Mouse (Mus musculus): ENCODE data around the gene Hoxc4. TPM values are rescaled to one million over a fixed set of nuclear protein-coding genes. Genes with fewer than 3 reads are reported as not detected.

Gene Hoxc4
- polyA plus RNA-seq, 1 experiment, result 0.13 TPM

DNA sequence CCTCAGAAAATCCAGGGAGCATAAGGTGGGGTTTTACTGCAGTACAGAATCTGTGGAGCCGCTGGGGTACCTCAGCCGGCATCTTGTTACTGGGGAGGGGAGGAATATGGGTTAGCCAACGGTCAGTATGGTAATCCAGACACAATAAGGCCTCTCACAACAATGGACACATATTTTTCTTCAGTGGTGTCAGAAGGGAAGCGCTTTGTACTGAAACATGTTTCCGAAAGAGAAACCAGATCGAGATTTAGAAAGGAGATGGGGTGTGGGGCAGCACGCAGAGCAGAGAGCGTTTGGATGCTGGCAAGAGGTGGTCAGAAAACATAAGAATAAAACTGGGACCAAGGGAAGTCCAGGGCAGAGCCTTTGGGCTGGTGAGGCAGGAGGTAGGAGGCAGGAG lies 11.4 kb downstream of the Hoxc4 start:
- no peak overlapping the region for H3K4me3 ChIP-seq (ENCODE audit: extremely low read depth, insufficient read depth, insufficient read length)

DNA sequence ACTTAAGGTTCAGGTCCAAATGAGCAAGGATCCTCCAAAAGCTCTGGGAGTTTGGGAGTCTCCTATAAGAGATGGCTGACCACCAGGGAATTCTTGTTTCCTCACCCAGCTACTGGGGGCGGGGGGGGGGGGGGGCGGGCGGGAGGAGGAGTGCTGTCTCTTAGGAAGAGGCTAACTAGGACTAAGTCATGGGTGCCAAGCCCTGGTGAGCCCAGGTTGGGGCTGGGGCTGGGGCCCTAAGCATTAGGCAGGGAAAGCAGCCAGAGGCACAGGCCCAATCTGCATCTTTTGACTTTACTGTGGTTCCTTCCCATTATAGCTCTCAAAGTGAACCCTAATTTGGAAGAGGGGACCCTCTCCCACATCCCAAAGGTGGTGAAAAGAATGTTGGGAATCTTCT lies 13.4 kb downstream of the Hoxc4 start:
- H3K27me3 ChIP-seq (ENCODE audit: control insufficient read depth, insufficient read depth, low read length), result peaks cover 22% of the 10 kb centered on the region
- DNase-seq (ENCODE audit: low read depth in 1 of 2, low spot score in 2 of 2), result no peak
- H3K27ac ChIP-seq (ENCODE audit: insufficient read depth, low read length), result no peak overlapping the region
- no peaks in the 10 kb centered on the region; the same call in none of the 2 replicates for H3K4me1 ChIP-seq (ENCODE audit: control insufficient read depth, insufficient read depth, insufficient read length)
- no peak overlapping the region for H3K4me3 ChIP-seq (ENCODE audit: extremely low read depth, insufficient read depth, insufficient read length)
- H3K36me3 ChIP-seq (ENCODE audit: control insufficient read depth, insufficient read depth, low read length), result no peaks in the 10 kb centered on the region
- TF ChIP-seq POLR2A (IDR thresholded peaks at IDR 0.05; ENCODE audit: low read depth, low read length) (no peak), CTCF (IDR thresholded peaks at IDR 0.05; ENCODE audit: extremely low read depth, insufficient read depth, insufficient read length, insufficient replicate concordance) (no peak)
- WGBS, result 8% methylated on average over 2 of the region's 3 CpGs

More for the DNA sequence above, 11.4 kb downstream of the Hoxc4 start:
- no peak for TF ChIP-seq CTCF (IDR thresholded peaks at IDR 0.05; ENCODE audit: extremely low read depth, insufficient read depth, insufficient read length, insufficient replicate concordance)
- TF ChIP-seq POLR2A (IDR thresholded peaks at IDR 0.05; ENCODE audit: low read depth, low read length), result no peak
- Histone ChIP-seq H3K27me3 (ENCODE audit: control insufficient read depth, insufficient read depth, low read length) (peaks cover 27% of the 10 kb centered on the region), H3K36me3 (ENCODE audit: control insufficient read depth, insufficient read depth, low read length) (no peaks in the 10 kb centered on the region), H3K4me1 (ENCODE audit: control insufficient read depth, insufficient read depth, insufficient read length) (no peaks in the 10 kb centered on the region; the same call in none of the 2 replicates), H3K27ac (ENCODE audit: insufficient read depth, low read length) (no peak overlapping the region)
- 19% methylated on average over 8 of the region's 8 CpGs for WGBS
- no peak for DNase-seq (ENCODE audit: low read depth in 1 of 2, low spot score in 2 of 2)

DNA sequence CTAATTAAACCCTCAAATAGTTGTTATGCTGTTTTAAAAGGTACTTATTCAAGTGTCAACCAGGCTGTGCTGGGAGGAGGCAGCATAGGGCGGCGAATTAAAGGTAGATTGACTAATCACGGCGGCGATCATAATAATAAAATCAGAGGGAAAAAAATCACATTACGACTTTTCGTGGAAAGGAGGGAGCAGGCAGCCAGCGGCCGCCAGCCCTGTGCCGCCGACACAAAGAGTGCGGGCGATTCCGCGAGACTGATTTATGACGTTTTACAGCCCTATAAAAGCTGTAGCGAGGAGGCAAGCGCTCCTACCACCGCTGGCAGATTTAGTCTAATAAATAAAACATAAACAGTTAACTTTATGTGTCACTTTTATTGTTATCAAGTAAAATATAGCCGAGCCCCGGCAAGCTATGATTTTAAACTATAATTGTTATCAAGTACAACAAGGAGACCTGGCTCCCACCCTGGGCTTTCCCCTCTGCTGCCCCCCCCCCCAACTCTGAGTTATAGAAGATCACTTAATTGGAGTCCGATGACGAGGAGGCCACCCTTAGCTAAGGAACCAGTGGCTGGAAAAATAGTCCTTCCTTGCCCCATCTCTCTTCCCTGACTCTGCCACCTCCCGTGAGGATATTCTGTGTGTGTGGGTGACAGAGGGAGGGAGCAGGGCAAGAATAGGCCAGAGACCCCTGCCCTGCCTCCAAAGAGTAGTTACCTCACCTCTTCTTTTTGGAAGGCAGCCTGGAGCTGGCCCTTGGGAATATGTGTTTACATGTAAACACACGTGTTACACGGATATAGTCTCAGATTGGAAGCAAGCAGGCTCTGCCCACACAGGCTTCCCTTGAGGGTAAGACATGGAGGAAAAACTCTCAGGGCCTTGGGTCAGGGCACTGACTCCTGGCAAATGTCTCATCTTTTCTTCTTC lies 14.2 kb downstream of the Hoxc4 start:
- 4% methylated on average over 26 of the region's 26 CpGs for WGBS
- H3K4me1 ChIP-seq (ENCODE audit: control insufficient read depth, insufficient read depth, insufficient read length), result no peaks in the 10 kb centered on the region; the same call in none of the 2 replicates
- H3K27me3 ChIP-seq (ENCODE audit: control insufficient read depth, insufficient read depth, low read length), result peaks cover 20% of the 10 kb centered on the region
- H3K27ac ChIP-seq (ENCODE audit: insufficient read depth, low read length), result no peak overlapping the region
- H3K36me3 ChIP-seq (ENCODE audit: control insufficient read depth, insufficient read depth, low read length), result no peaks in the 10 kb centered on the region
- no peak for TF ChIP-seq POLR2A (IDR thresholded peaks at IDR 0.05; ENCODE audit: low read depth, low read length)
- no peak for TF ChIP-seq CTCF (IDR thresholded peaks at IDR 0.05; ENCODE audit: extremely low read depth, insufficient read depth, insufficient read length, insufficient replicate concordance)
- DNase-seq (ENCODE audit: low read depth in 1 of 2, low spot score in 2 of 2), result no peak
- H3K4me3 ChIP-seq (ENCODE audit: extremely low read depth, insufficient read depth, insufficient read length), result no peak overlapping the region

DNA sequence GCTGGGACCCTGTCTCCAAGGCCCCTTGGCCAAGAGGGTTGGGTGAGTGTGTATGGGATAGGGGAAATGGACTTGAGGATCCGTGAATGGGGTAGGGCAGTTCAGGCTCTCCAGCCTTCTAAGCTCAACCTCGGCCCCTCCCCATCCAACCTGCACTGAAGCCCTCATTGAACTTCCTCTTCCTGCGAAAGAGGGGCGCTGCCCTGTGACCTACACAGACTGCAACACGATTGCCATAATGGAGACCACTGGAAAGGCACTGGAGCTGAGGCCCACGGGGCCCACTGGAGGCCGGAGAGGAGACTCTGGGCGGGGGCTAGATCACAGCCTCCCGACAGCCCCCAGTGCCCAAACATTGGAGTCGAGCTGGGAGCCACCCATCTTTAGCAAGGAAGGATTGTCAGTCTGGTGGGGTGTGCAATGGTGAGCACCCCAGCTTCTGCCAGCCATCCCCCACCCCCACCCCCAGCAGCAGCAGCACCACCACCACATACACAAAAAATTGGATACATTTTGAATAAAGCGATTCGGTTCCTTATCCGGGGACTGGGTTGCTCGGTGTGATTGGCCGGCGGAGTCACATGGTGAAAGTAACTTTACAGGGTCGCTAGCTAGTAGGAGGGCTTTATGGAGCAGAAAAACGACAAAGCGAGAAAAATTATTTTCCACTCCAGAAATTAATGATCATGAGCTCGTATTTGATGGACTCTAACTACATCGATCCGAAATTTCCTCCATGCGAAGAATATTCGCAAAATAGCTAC lies 15.5 kb downstream of the Hoxc4 start:
- H3K27me3 ChIP-seq (ENCODE audit: control insufficient read depth, insufficient read depth, low read length), result peaks cover 20% of the 10 kb centered on the region
- H3K4me1 ChIP-seq (ENCODE audit: control insufficient read depth, insufficient read depth, insufficient read length), result no peaks in the 10 kb centered on the region; the same call in none of the 2 replicates
- TF ChIP-seq POLR2A (IDR thresholded peaks at IDR 0.05; ENCODE audit: low read depth, low read length) (no peak), CTCF (IDR thresholded peaks at IDR 0.05; ENCODE audit: extremely low read depth, insufficient read depth, insufficient read length, insufficient replicate concordance) (no peak)
- no peaks in the 10 kb centered on the region for H3K36me3 ChIP-seq (ENCODE audit: control insufficient read depth, insufficient read depth, low read length)
- WGBS, result 5% methylated on average over 24 of the region's 24 CpGs
- no peak overlapping the region for H3K4me3 ChIP-seq (ENCODE audit: extremely low read depth, insufficient read depth, insufficient read length)
- no peak for DNase-seq (ENCODE audit: low read depth in 1 of 2, low spot score in 2 of 2)
- no peak overlapping the region for H3K27ac ChIP-seq (ENCODE audit: insufficient read depth, low read length)

DNA sequence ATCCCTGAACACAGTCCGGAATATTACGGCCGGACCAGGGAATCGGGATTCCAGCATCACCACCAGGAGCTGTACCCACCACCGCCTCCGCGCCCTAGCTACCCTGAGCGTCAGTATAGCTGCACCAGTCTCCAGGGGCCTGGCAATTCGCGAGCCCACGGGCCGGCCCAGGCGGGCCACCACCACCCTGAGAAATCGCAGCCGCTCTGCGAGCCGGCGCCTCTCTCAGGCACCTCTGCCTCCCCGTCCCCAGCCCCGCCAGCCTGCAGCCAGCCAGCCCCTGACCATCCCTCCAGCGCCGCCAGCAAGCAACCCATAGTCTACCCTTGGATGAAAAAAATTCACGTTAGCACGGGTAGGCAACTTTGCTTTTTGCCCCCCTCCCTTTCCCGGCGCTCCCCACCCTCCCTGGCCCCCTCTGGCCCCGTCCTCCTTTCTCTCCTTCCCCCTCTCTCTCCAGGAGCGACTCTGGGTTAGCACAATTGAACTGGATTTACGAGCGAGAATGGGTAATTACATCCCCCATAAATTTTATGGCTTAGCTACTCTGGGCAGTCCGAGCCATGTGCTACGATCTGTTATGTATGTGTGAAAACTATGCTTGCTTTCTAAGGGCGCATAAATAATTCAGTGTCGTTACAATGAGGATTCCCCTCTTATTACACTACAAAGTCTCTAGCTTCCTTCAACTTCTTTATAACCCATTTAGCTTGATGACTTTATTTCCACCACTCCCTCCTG lies 16.2 kb downstream of the Hoxc4 start:
- Histone ChIP-seq H3K4me3 (ENCODE audit: extremely low read depth, insufficient read depth, insufficient read length) (no peak overlapping the region), H3K4me1 (ENCODE audit: control insufficient read depth, insufficient read depth, insufficient read length) (no peaks in the 10 kb centered on the region; the same call in none of the 2 replicates), H3K27me3 (ENCODE audit: control insufficient read depth, insufficient read depth, low read length) (peaks cover 20% of the 10 kb centered on the region), H3K27ac (ENCODE audit: insufficient read depth, low read length) (no peak overlapping the region), H3K36me3 (ENCODE audit: control insufficient read depth, insufficient read depth, low read length) (no peaks in the 10 kb centered on the region)
- DNase-seq (ENCODE audit: low read depth in 1 of 2, low spot score in 2 of 2), result no peak
- 4% methylated on average over 33 of the region's 34 CpGs for WGBS
- TF ChIP-seq CTCF (IDR thresholded peaks at IDR 0.05; ENCODE audit: extremely low read depth, insufficient read depth, insufficient read length, insufficient replicate concordance) (no peak), POLR2A (IDR thresholded peaks at IDR 0.05; ENCODE audit: low read depth, low read length) (no peak)

DNA sequence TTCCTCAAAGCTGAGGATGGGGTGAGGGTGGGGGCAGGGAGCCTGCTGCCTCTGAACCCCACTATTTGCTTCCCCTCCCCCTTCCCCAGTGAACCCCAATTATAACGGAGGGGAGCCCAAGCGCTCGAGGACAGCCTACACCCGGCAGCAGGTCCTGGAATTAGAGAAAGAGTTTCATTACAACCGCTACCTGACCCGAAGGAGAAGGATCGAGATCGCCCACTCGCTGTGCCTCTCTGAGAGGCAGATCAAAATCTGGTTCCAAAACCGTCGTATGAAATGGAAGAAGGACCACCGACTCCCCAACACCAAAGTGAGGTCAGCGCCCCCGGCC lies 16.8 kb downstream of the Hoxc4 start:
- Histone ChIP-seq H3K27ac (ENCODE audit: insufficient read depth, low read length) (no peak overlapping the region), H3K4me3 (ENCODE audit: extremely low read depth, insufficient read depth, insufficient read length) (no peak overlapping the region), H3K36me3 (ENCODE audit: control insufficient read depth, insufficient read depth, low read length) (no peaks in the 10 kb centered on the region), H3K4me1 (ENCODE audit: control insufficient read depth, insufficient read depth, insufficient read length) (no peaks in the 10 kb centered on the region; the same call in none of the 2 replicates), H3K27me3 (ENCODE audit: control insufficient read depth, insufficient read depth, low read length) (peaks cover 18% of the 10 kb centered on the region)
- no peak for TF ChIP-seq CTCF (IDR thresholded peaks at IDR 0.05; ENCODE audit: extremely low read depth, insufficient read depth, insufficient read length, insufficient replicate concordance)
- no peak for TF ChIP-seq POLR2A (IDR thresholded peaks at IDR 0.05; ENCODE audit: low read depth, low read length)
- WGBS, result 5% methylated on average over 14 of the region's 14 CpGs
- no peak for DNase-seq (ENCODE audit: low read depth in 1 of 2, low spot score in 2 of 2)

All from spleen, adult 2 months (tissue).